Mouse (Mus musculus) kidney, adult 2 months (tissue): ENCODE results near the gene Mark4.

Experiments
- CTCF ChIP-seq: fragments of 200-500 bp; conservative IDR thresholded peaks from 2 replicates; pipeline ENCODE4 v1.5.1; 2011; ENCODE audit warnings: low read depth, mild to moderate bottlenecking, control low read depth, low read length, moderate library complexity, mixed read lengths; ENCODE audit not compliant: insufficient read depth, insufficient read length
- POLR2A ChIP-seq: fragments of 200-500 bp; IDR thresholded peaks from one replicate; pipeline ENCODE4 v1.6.1; 2011; ENCODE audit warnings: low read depth, low read length, control low read depth

- TF ChIP-seq CTCF (peak; percentile 74), POLR2A (no peak)
These were observed 2.9 kb upstream of the Mark4 start for GRCm38 (mm10) chr7:19461488-19461887.
